26 mouse cellular contexts compared by ENCODE assay signal in the genomic region with DNA sequence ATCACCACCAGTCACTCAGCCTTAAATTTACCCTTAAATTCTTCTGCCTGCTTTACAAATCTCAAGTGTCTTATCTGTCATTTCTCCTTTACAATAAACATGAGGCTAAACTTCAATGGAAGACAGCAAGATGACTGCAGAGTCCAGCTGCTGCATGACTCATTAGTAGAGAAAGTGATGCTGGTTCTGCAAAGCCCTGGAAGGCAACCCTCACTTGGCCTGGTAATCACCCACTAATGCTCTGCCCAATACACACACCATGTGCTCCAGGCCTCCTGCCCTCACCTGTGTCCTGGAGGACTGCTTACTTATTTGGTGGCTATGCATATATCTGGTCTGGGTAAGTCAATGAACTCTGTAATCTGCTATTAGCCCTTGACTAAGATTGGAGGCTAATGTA.
"Had no signal": no experiment of that assay in that cellular context is flagged by ENCODE, and none has a peak within 500 bp of the region (broad histone marks: within the 10 kb centered on the region; RNA-seq: fewer than 3 reads in every experiment).

No protein-coding gene starts in this region.

- H3K4me3 ChIP-seq: gastrocnemius, adult 2 months; heart, adult 2 months; heart, embryonic 12.5 days; hindbrain, embryonic 10.5 days; hindbrain, embryonic 12.5 days; intestine, embryonic 15.5 days; kidney, embryonic 15.5 days; limb, embryonic 13.5 days; limb, embryonic 15.5 days; liver, embryonic 12.5 days had no signal

- ATAC-seq: hindbrain, embryonic 16.5 days; inflammation-experienced regulatory T-cells, adult 6 months; intestine, embryonic 15.5 days; intestine, postnatal 0 days; liver, embryonic 12.5 days had no signal

- H3K27me3 ChIP-seq: heart, embryonic 12.5 days; hindbrain, embryonic 12.5 days; intestine, embryonic 15.5 days; kidney, embryonic 15.5 days; limb, embryonic 13.5 days; limb, embryonic 15.5 days; liver, embryonic 12.5 days had no signal

- DNase-seq: gastrocnemius, adult 2 months; gastrocnemius, postnatal 10 days; gastrocnemius, postnatal 25 days; heart, adult 2 months; heart, postnatal 10 days; heart, postnatal 4 days; kidney, adult 2 months; kidney, adult 9 months; kidney, postnatal 14 days; kidney, postnatal 36 days; layer of hippocampus, adult 9-11 months; layer of hippocampus, postnatal 36 days; left cerebral cortex, postnatal 4 days had no signal

- H3K4me2 ChIP-seq: heart, embryonic 12.5 days; hindbrain, embryonic 12.5 days; hindbrain, embryonic 14.5 days; intestine, embryonic 15.5 days; kidney, embryonic 15.5 days; limb, embryonic 13.5 days; limb, embryonic 15.5 days; liver, embryonic 12.5 days had no signal

- H3K9ac ChIP-seq: heart, embryonic 12.5 days; hindbrain, embryonic 12.5 days; hindbrain, embryonic 14.5 days; intestine, embryonic 15.5 days; kidney, embryonic 15.5 days; limb, embryonic 13.5 days; limb, embryonic 15.5 days; liver, embryonic 12.5 days had no signal

- H3K36me3 ChIP-seq: heart, embryonic 12.5 days; hindbrain, embryonic 10.5 days; hindbrain, embryonic 12.5 days; intestine, embryonic 15.5 days; limb, embryonic 13.5 days; limb, embryonic 15.5 days; liver, embryonic 12.5 days had no signal

- H3K4me1 ChIP-seq: intestine, embryonic 15.5 days; limb, embryonic 15.5 days had no signal

- H3K9me3 ChIP-seq: heart, embryonic 12.5 days; hindbrain, embryonic 10.5 days; intestine, embryonic 15.5 days; kidney, embryonic 15.5 days; limb, embryonic 15.5 days; liver, embryonic 12.5 days had no signal

- H3K27ac ChIP-seq: gastrocnemius, adult 2 months; heart, adult 2 months; hindbrain, embryonic 10.5 days; hindbrain, embryonic 12.5 days; hindbrain, embryonic 14.5 days; intestine, embryonic 15.5 days; kidney, embryonic 15.5 days; kidney, postnatal 0 days; limb, embryonic 13.5 days; limb, embryonic 15.5 days; liver, embryonic 12.5 days had no signal
